Mouse (Mus musculus): ENCODE results near the gene Baiap3. TPM values are rescaled to one million over a fixed set of nuclear protein-coding genes. Genes with fewer than 3 reads are reported as not detected.
"Not testable (repeated sequence)": the region's sequence is repeated elsewhere in the genome, so short reads cannot be mapped to it uniquely, and the experiment has no call there.

Gene Baiap3
- polyA plus RNA-seq, 1 experiment from 2014 or later, result 0.93 TPM

DNA sequence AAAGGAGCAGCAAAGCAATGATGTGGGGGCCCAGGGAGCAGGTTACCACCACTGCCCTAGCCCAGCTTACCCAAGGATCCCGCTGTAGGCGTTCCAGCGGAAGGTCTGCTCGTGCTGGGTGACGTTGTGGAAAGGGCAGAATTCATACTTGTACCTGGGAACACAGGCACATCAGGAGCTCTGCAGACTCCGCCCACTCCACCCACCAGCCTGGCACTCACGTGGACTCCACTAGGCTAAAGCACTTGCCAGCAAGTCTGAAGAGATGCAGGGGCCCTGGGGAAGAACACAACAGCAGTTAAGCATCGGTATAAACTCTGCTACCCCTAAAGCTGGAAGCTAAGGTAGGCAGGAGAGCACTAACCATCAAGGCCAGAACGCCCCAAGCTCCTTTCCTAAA, 20.5 kb downstream of the Baiap3 start:
- no peaks in the 10 kb centered on the region for H3K27me3 ChIP-seq (ENCODE audit: low read depth, poor library complexity, severe bottlenecking)
- 87% methylated on average over 9 of the region's 9 CpGs for WGBS

DNA sequence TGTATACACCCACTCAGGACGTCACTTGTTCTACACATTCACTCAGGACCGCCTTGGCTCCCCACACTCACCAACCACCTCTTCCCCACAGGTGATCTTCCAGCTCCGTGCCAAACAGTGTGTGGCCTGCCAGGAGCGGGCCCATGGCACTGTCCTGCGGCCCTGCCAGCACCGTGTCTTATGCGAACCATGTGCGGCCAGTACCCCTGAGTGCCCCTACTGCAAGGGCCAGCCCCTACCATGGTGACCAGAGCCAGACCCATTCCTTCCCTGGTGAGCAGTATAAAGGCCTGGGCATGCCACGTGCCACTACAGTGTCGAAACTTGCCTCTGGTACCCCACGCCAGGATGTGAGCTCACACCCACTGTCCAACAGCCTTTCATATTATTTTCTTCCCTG, 24.5 kb downstream of the Baiap3 start:
- H3K27ac ChIP-seq; H3K4me3 ChIP-seq; DNase-seq (ENCODE audit: low spot score); H3K9me3 ChIP-seq (replicated peaks); H3K4me1 ChIP-seq; H3K27me3 ChIP-seq (ENCODE audit: low read depth, poor library complexity, severe bottlenecking): not testable (repeated sequence)
- H3K36me3 ChIP-seq, result peaks cover 61% of the 10 kb centered on the region
- 95% methylated on average over 6 of the region's 11 CpGs for WGBS

More for the DNA sequence above, 20.5 kb downstream of the Baiap3 start:
- DNase-seq (ENCODE audit: low spot score), result no peak
- Histone ChIP-seq H3K4me1 (peaks cover 10% of the 10 kb centered on the region), H3K4me3 (no peak overlapping the region), H3K36me3 (peaks cover 34% of the 10 kb centered on the region), H3K9me3 (replicated peaks) (no peaks in the 10 kb centered on the region), H3K27ac (no peak overlapping the region)

DNA sequence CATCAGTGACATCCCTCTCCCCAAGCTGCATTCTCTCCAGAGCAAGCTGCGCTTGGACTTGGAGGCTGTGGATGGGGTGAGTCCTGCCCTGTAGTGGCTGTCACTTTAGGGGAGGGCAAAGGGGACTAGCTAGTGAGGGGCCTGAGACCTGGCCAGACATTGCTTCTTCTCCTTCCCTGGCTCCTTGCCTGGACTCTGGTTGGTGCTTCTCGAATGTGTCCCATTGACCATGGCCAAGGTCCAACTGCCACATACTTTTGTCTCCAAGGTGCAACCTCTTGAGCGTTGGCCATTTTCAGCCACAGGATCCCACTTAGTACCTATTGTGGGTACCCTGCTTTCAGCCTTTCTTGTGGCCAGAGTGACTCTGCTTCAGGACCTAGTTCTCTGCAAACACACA, 25.5 kb downstream of the Baiap3 start:
- no peak overlapping the region for H3K27ac ChIP-seq
- WGBS, result 96% methylated on average over 3 of the region's 3 CpGs
- no peak for DNase-seq (ENCODE audit: low spot score)
- H3K27me3 ChIP-seq (ENCODE audit: low read depth, poor library complexity, severe bottlenecking), result no peaks in the 10 kb centered on the region
- no peaks in the 10 kb centered on the region for H3K9me3 ChIP-seq (replicated peaks)
- no peaks in the 10 kb centered on the region for H3K4me1 ChIP-seq
- H3K36me3 ChIP-seq, result peaks cover 61% of the 10 kb centered on the region
- no peak overlapping the region for H3K4me3 ChIP-seq

DNA sequence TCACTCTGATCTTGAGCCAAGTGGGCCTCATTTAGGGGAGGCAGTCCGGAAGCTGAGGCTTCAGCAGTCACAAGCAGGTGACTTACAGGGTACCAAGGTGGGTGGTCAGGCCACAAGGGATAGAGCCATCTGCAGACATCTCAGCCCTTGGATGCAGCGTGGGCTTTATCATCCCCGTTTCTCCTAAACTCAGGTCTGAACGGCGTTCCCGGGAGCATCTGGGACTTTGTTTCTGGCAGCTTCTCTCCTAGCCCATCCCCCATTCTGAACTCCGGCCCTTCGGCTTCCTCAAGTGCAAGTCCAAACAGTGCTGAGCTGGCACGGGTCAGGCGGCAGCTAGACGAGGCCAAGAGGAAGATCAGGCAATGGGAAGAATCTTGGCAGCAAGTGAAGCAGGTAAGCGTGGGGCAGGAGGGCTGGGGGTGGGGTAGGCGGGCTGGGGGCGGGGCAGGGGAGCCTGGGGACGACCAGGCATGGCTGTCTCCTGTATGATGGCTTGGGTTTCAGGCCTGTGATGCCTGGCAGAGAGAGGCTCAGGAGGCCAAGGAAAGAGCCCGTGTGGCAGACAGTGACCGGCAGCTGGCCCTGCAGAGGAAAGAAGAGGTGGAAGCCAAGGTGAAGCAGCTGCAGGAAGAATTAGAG, 26.0 kb downstream of the Baiap3 start:
- H3K9me3 ChIP-seq (replicated peaks); H3K4me3 ChIP-seq; H3K4me1 ChIP-seq; H3K27ac ChIP-seq; DNase-seq (ENCODE audit: low spot score); H3K27me3 ChIP-seq (ENCODE audit: low read depth, poor library complexity, severe bottlenecking): not testable (repeated sequence)
- peaks cover 59% of the 10 kb centered on the region for H3K36me3 ChIP-seq
- 84% methylated on average over 17 of the region's 17 CpGs for WGBS

DNA sequence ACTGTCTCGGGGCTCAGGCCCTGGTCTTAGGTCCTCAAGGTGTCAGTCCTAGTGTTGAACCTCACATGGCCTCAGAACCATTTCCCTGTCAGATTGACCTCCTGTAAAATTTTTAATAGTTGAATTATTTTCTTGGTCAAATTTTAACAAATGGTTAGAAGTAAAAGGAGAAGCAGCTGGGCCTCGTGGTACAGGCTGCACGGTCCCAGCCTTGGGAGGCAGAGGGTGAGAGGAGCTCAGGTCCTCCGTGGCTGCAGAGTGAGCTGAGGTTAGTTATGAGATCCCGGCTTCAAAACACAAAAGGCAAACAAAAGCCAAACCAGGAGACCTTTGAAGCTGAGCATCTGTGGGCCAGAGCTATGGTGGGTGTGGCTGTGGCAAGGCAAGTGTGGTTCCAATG, 28.2 kb downstream of the Baiap3 start:
- Histone ChIP-seq H3K4me1 (peaks cover 1% of the 10 kb centered on the region; the same call in 1 of the 2 replicates), H3K36me3 (peaks cover 57% of the 10 kb centered on the region), H3K4me3 (no peak overlapping the region), H3K9me3 (replicated peaks) (no peaks in the 10 kb centered on the region), H3K27me3 (ENCODE audit: low read depth, poor library complexity, severe bottlenecking) (no peaks in the 10 kb centered on the region), H3K27ac (no peak overlapping the region)
- no peak for DNase-seq (ENCODE audit: low spot score)
- WGBS, result 91% methylated on average over 5 of the region's 5 CpGs

DNA sequence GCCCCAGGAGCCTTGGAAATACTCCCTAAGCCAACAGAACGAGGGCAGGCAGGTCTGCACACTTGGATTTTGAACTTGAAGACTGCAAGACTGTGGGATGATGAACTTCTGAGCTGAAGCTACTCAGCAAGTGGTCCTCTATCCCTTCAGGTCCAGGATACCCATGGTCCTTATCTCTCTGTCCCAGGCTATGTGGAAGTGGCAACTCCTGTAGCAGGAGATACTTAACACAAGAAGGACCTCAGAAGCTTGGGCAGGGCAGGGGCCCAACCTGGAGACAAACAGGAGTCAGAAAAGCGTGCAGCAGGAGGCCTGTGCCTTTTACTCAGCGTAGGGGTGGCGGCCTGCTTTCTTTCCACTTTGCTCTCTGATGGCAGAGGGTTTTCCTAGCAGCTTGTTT, 30.5 kb downstream of the Baiap3 start:
- 86% methylated on average over 4 of the region's 4 CpGs for WGBS
- DNase-seq (ENCODE audit: low spot score), result no peak
- Histone ChIP-seq H3K4me3 (no peak overlapping the region), H3K27ac (no peak overlapping the region), H3K36me3 (peaks cover 53% of the 10 kb centered on the region), H3K27me3 (ENCODE audit: low read depth, poor library complexity, severe bottlenecking) (no peaks in the 10 kb centered on the region), H3K4me1 (peaks cover 22% of the 10 kb centered on the region), H3K9me3 (replicated peaks) (no peaks in the 10 kb centered on the region)

DNA sequence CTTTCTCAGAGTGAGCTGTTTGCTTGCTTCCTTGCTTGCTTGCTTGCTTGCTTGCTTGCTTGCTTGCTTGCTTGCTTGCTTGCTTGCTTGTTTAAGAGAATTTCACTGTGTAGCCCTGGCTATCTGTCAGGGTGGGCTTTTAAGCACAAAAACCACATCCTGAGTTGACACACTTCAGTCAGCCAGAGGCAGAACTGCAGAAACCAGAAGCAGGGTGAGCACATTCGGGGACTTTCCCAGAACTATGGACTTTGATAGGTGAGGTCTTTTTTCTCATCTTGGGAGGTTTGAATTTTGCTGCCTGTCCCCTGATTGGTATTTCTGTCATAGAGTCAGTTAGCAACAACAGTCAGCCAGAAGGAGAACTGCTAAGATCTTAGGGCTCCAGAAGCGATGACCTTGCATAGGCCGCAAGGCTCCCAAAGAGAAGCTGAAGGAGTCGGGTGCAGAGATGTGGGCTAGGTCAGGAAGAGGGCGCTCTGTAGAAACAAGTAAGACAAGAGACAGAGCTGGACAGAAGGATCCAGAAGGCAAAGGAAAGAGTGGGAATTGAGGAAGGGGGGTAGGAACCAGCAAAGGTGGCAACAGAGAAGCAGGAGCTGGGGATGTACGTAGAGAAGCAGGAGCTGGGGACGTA, 31.5 kb downstream of the Baiap3 start:
- Histone ChIP-seq H3K4me1 (peaks cover 22% of the 10 kb centered on the region), H3K36me3 (peaks cover 55% of the 10 kb centered on the region), H3K9me3 (replicated peaks) (no peaks in the 10 kb centered on the region), H3K27ac (no peak overlapping the region), H3K27me3 (ENCODE audit: low read depth, poor library complexity, severe bottlenecking) (no peaks in the 10 kb centered on the region), H3K4me3 (no peak overlapping the region)
- DNase-seq (ENCODE audit: low spot score), result no peak
- 90% methylated on average over 7 of the region's 7 CpGs for WGBS

DNA sequence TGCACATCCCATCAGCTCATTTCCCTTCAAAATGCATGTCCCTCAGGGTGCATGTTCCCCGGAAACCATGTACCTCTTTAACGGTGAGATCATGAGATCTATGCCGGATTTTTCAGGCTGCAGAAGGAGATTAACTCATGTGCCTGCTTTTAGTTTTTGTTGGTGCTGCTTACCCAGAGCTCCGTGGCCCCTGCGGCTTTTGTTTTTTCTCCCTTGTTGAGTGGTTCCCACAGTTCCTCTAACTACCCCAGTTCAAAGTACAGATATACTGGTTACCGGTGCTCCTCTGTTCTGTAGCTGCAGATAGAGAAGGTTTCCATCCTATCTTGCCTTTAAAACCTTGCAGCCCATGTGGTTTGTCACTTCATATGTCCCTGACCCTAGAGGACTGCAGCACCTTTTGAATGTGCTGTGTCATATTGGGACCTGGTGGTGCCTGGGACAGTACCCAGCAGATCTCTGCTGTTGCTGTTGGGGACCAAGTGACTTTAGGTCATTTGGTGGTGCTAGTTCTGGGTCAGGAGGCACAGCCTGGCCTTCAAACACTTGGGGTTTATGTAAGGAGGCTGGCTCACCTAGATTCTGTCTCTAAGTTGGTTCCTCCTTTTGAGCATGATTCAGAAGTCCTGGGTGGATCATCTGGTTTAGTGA, 33.1 kb downstream of the Baiap3 start:
- no peak for DNase-seq (ENCODE audit: low spot score)
- H3K36me3 ChIP-seq, result peaks cover 58% of the 10 kb centered on the region

DNA sequence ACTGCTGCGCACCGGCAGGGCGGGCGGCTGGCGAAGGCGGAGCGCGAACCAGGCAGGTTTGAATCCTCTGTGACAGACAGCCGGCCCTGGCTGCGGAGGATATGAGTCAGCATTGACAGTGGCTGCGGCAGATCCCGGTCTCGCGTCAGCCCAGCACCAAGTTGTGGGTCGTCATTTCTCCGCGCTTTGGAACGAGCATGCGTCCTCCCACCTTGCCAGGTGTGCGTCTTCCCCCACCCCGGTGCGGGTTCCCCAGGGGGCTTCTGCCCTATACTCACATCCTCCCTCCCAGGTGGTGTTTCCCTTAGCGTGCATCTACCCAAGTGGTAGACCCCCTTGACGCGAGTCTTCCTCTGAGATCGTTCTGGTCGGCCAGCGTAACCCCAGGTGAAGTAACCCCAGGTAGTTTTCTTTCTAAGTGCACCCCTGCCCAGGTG, 33.6 kb downstream of the Baiap3 start:
- DNase-seq (ENCODE audit: low spot score); H3K27me3 ChIP-seq (ENCODE audit: low read depth, poor library complexity, severe bottlenecking); H3K9me3 ChIP-seq (replicated peaks): not testable (repeated sequence)
- H3K4me3 ChIP-seq, result peak overlapping the region; percentile 58
- peak overlapping the region; percentile 61; the same call in 1 of the 2 replicates for H3K27ac ChIP-seq
- H3K36me3 ChIP-seq, result peaks cover 63% of the 10 kb centered on the region
- WGBS, result 16% methylated on average over 14 of the region's 28 CpGs
- H3K4me1 ChIP-seq, result peaks cover 22% of the 10 kb centered on the region

More for the DNA sequence above, 33.1 kb downstream of the Baiap3 start:
- Histone ChIP-seq H3K9me3 (replicated peaks) (no peaks in the 10 kb centered on the region), H3K27ac (peak overlapping the region; percentile 61; the same call in 1 of the 2 replicates), H3K4me3 (peak overlapping the region; percentile 58), H3K4me1 (peaks cover 22% of the 10 kb centered on the region), H3K27me3 (ENCODE audit: low read depth, poor library complexity, severe bottlenecking) (no peaks in the 10 kb centered on the region)
- WGBS, result 55% methylated on average over 6 of the region's 6 CpGs

DNA sequence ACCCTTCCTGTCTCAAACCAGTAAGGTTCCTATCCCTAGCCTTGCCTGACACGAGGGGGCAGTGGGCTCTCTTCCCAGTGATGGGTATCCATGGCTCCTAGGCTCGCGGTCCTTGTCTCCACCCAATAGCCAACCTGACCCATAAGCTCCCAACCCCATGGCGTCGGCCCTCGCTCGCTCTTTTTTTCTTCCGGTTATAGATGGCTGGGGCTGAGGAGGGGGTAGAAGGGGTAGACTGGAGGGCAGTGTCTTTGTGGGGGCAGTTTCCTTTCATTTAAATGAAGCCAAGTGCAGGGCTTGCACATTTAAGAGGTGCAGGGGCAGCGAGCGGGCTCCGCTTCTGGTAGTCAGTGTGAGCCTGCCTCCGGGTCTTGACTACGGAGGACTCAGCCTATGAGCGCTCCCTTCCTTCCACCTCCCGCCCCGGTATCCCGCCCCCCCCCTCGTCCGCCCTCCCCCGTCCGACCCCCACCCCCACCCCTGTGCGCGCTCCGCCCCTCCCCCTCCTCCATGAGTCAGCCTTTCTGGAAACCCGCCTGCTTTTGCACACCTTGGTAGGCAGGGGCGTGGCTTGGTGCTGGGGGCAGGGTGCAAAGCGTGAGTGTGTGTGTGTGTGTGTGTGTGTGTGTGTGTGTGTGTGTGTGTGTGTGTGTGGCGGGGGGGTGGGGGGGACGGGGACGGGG, 34.2 kb downstream of the Baiap3 start:
- H3K27ac ChIP-seq, result peak overlapping the region; percentile 61
- H3K36me3 ChIP-seq, result peaks cover 64% of the 10 kb centered on the region
- 1% methylated on average over 24 of the region's 30 CpGs for WGBS

DNA sequence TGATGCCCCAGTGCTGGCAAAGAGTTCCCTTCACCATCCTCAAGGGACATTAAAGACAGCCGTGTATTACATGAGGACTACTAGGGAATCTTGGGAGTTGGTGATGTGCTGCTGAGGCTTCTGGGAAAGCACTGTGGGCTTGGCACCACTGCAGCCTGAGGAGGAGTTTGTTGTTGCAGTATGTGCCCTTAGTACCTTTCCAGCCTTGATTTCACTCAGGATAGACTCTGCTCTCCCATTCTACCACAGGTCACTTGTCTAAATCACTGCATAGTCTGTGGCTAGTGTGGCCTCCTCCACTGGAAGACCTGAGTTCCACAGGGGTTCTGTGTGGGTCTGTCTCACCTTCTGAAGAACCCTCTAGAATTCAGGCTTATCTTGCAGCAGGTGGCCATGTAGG, 35.4 kb downstream of the Baiap3 start:
- H3K4me3 ChIP-seq, result no peak overlapping the region
- H3K27me3 ChIP-seq (ENCODE audit: low read depth, poor library complexity, severe bottlenecking), result no peaks in the 10 kb centered on the region
- WGBS, result 79% methylated on average over 1 of the region's 1 CpGs

More for the DNA sequence above, 34.2 kb downstream of the Baiap3 start:
- Histone ChIP-seq H3K9me3 (replicated peaks) (no peaks in the 10 kb centered on the region), H3K4me3 (peak overlapping the region; percentile 58), H3K27me3 (ENCODE audit: low read depth, poor library complexity, severe bottlenecking) (no peaks in the 10 kb centered on the region), H3K4me1 (peaks cover 22% of the 10 kb centered on the region)
- peak; percentile 71 for DNase-seq (ENCODE audit: low spot score)

DNA sequence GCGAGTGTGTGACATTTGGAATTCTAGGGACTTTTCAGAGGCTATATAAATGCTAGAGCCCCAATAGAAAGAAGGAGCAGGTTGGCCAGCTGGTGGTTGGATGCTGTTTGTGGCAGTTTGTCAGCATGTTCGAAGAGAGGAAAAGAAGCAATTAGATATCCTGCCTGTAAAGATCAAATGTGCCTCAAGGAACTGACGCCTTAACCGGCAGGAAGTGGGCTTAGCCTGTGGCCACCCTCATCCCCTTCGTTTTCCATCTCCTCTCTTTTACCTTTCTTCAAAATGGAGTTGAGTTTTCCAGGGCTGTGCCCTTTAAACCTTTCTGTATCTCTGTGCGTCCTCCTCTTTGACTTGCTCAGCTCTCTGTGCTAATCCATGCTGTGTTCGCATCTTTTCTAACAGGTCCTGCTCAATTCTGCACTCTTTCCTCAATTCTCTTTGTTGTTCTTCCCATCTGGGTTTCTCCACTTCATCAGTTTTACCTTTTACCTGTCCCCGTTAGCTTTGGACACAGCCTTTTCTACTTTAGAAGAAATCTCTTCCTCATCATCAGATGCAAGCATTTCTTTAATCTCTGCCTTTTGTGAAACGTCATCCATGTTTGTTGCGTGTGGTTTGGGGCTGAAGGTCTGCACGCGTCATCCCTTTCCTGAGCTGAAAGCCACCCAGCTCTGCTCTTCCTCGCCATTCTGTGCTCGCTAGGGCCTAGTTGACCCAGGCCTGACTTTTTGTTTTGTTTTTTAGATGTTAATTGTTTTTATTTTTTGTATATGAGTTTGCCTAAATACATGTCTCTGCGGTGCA, 36.5 kb downstream of the Baiap3 start:
- WGBS, result 92% methylated on average over 15 of the region's 15 CpGs

More for the DNA sequence above, 35.4 kb downstream of the Baiap3 start:
- peaks cover 65% of the 10 kb centered on the region for H3K36me3 ChIP-seq
- H3K27ac ChIP-seq, result no peak overlapping the region
- no peaks in the 10 kb centered on the region for H3K9me3 ChIP-seq (replicated peaks)
- peaks cover 22% of the 10 kb centered on the region for H3K4me1 ChIP-seq
- DNase-seq (ENCODE audit: low spot score), result no peak

More for the DNA sequence above, 36.5 kb downstream of the Baiap3 start:
- no peak overlapping the region for H3K4me3 ChIP-seq
- H3K27ac ChIP-seq, result no peak overlapping the region
- H3K27me3 ChIP-seq (ENCODE audit: low read depth, poor library complexity, severe bottlenecking), result no peaks in the 10 kb centered on the region
- H3K36me3 ChIP-seq, result peaks cover 72% of the 10 kb centered on the region
- peaks cover 22% of the 10 kb centered on the region for H3K4me1 ChIP-seq
- H3K9me3 ChIP-seq (replicated peaks), result no peaks in the 10 kb centered on the region
- DNase-seq (ENCODE audit: low spot score), result no peak

All from limb, embryonic 10.5 days (tissue).